8 mouse cellular contexts compared by ENCODE assay signal in the genomic region with DNA sequence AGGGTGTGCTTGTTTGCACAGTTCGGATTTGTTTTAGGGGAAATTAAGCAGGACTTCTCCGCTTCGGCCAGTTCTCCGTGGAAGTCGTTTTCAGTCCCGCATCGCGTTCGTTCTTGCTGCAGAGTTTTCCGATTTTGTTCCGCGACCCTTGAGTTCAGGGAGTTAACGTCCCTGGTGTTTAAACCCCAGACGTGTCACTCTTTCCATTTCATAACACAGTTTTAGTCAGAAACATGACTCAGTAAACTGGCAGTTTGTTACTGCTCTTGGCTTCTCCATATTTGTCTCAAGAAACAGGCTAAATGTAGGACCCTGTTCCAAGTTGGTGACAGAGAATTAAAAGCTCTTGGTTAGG. TPM values are rescaled to one million over a fixed set of nuclear protein-coding genes. Genes with fewer than 3 reads are reported as not detected.
A peak's percentile ranks its signal among the peaks of the same experiment; 100 is the strongest.
DNase-seq lines count a peak whose midpoint lies in the region; ATAC-seq and TF ChIP-seq lines count a peak whose summit lies in the region.

No protein-coding gene starts in this region.

- H3K9ac ChIP-seq in heart, embryonic 12.5 days: peak overlapping the region; percentile 94
- peak overlapping the region; percentile 94 for H3K9ac ChIP-seq in liver, embryonic 16.5 days (ENCODE audit: low read depth, low read length)
- peak overlapping the region; percentile 90 for H3K9ac ChIP-seq in stomach, postnatal 0 days (ENCODE audit: low read length)

- 1% methylated on average over 14 of the region's 14 CpGs for WGBS in heart, embryonic 12.5 days
- WGBS in liver, embryonic 16.5 days (ENCODE audit: insufficient replicate concordance): under 1% methylated on average over 14 of the region's 14 CpGs
- 0% methylated on average over 14 of the region's 14 CpGs for WGBS in stomach, postnatal 0 days

- peak overlapping the region; percentile 87 for H3K4me3 ChIP-seq in heart, embryonic 12.5 days
- peak overlapping the region; percentile 92 for H3K4me3 ChIP-seq in G1E (ENCODE audit: low read depth, low read length)
- peak overlapping the region; percentile 95 for H3K4me3 ChIP-seq in liver, embryonic 16.5 days (ENCODE audit: low read depth, low read length)
- peak overlapping the region; percentile 99 for H3K4me3 ChIP-seq in stomach, postnatal 0 days (ENCODE audit: low read depth, low read length)

- H3K27ac ChIP-seq in heart, embryonic 12.5 days (ENCODE audit: poor library complexity, severe bottlenecking): peak overlapping the region; percentile 91
- peak overlapping the region; percentile 82 for H3K27ac ChIP-seq in liver, embryonic 16.5 days (ENCODE audit: low read length)
- peak overlapping the region; percentile 94 for H3K27ac ChIP-seq in stomach, postnatal 0 days (replicated peaks)

- no peak for DNase-seq in heart, postnatal 10 days
- DNase-seq in G1E (ENCODE audit: low spot score): no peak
- DNase-seq in forelimb bud, embryonic 11.5 days (ENCODE audit: low read depth, low spot score): peak; percentile 38
- DNase-seq in stomach, postnatal 0 days (ENCODE audit: low spot score): no peak
- no peak for DNase-seq in layer of hippocampus, adult 9-10 months (ENCODE audit: low spot score)
- DNase-seq in cerebellum, adult 11-12 months: no peak

- no peak for TF ChIP-seq EP300 in stomach, postnatal 0 days (optimal IDR thresholded peaks at IDR 0.05)

- H3K4me1 ChIP-seq in heart, embryonic 12.5 days (replicated peaks): peaks cover 9% of the 10 kb centered on the region
- peaks cover 33% of the 10 kb centered on the region for H3K4me1 ChIP-seq in G1E (ENCODE audit: insufficient read depth, low read depth, low read length)
- peaks cover 16% of the 10 kb centered on the region for H3K4me1 ChIP-seq in liver, embryonic 16.5 days (ENCODE audit: control insufficient read depth, low read depth, low read length)
- H3K4me1 ChIP-seq in stomach, postnatal 0 days (replicated peaks; ENCODE audit: control insufficient read depth, insufficient read depth): no peaks in the 10 kb centered on the region

- no peaks in the 10 kb centered on the region for H3K9me3 ChIP-seq in heart, embryonic 12.5 days (replicated peaks)
- no peaks in the 10 kb centered on the region for H3K9me3 ChIP-seq in G1E (replicated peaks)
- no peaks in the 10 kb centered on the region; the same call in 1 of the 2 replicates for H3K9me3 ChIP-seq in liver, embryonic 16.5 days (replicated peaks; ENCODE audit: control insufficient read depth, low read length)
- H3K9me3 ChIP-seq in stomach, postnatal 0 days (ENCODE audit: control insufficient read depth, low read length): no peaks in the 10 kb centered on the region

- no peaks in the 10 kb centered on the region for H3K27me3 ChIP-seq in heart, embryonic 12.5 days (replicated peaks)
- H3K27me3 ChIP-seq in G1E (ENCODE audit: insufficient read depth, low read length): no peaks in the 10 kb centered on the region
- H3K27me3 ChIP-seq in liver, embryonic 16.5 days (ENCODE audit: control insufficient read depth, insufficient read depth, low read depth, low read length): no peaks in the 10 kb centered on the region
- no peaks in the 10 kb centered on the region for H3K27me3 ChIP-seq in stomach, postnatal 0 days (ENCODE audit: control insufficient read depth, insufficient read depth, low read length)

- peak overlapping the region; percentile 55 for H3K4me2 ChIP-seq in heart, embryonic 12.5 days
- peak overlapping the region; percentile 95 for H3K4me2 ChIP-seq in liver, embryonic 16.5 days (ENCODE audit: low read depth, low read length)
- H3K4me2 ChIP-seq in stomach, postnatal 0 days (replicated peaks; ENCODE audit: low read depth): peak overlapping the region; percentile 81

- H3K36me3 ChIP-seq in heart, embryonic 12.5 days: no peaks in the 10 kb centered on the region
- peaks cover 6% of the 10 kb centered on the region for H3K36me3 ChIP-seq in G1E (replicated peaks)
- H3K36me3 ChIP-seq in liver, embryonic 16.5 days (ENCODE audit: control insufficient read depth, insufficient read depth): no peaks in the 10 kb centered on the region
- no peaks in the 10 kb centered on the region for H3K36me3 ChIP-seq in stomach, postnatal 0 days (ENCODE audit: control insufficient read depth, insufficient read depth, low read length)

- intact Hi-C loops in heart, postnatal 10 days (cut with DNase I): loop anchor here (5.0 kb wide), 1 partner anchor 77 kb away; no protein-coding TSS in a partner anchor

- no peak for ATAC-seq in heart, embryonic 12.5 days (ENCODE audit: insufficient number of reproducible peaks, low FRiP score)
- ATAC-seq in G1E (ENCODE audit: extremely low read depth, insufficient number of reproducible peaks, low FRiP score, poor library complexity, severe bottlenecking): peak; percentile 1; the same call in 1 of the 2 replicates
- no peak for ATAC-seq in liver, embryonic 16.5 days (ENCODE audit: low read depth)
- no peak for ATAC-seq in stomach, postnatal 0 days (ENCODE audit: low FRiP score, low TSS enrichment)

- no peak for TF ChIP-seq CTCF in G1E (IDR thresholded peaks at IDR 0.05; ENCODE audit: low read depth, low read length)
- TF ChIP-seq CTCF in stomach, postnatal 0 days (IDR thresholded peaks at IDR 0.05; ENCODE audit: low read depth): no peak

RNA-seq across cellular contexts. Expression of a gene that starts 0.9 kb away (rescaled TPM):
- 21.9 and 25.3 TPM in 2 replicates for polyA plus RNA-seq in heart, embryonic 12.5 days (2016; fragmentation: Nextera tagmentation; extraction: Ambion mirVana)
- total RNA-seq in heart, postnatal 10 days (2021): 10 to 100 TPM; 23.1 to 36.8 TPM
- total RNA-seq in G1E (2014; fragmentation: Nextera tagmentation) (61.0 and 66.6 TPM in 2 replicates), G1E (2017) (17.5 and 20.9 TPM in 2 replicates)
- polyA plus RNA-seq in G1E (2012): 2.6 and 7.2 TPM in 2 replicates
- 12.6 and 13.7 TPM in 2 replicates for polyA plus RNA-seq in liver, embryonic 16.5 days (2015; fragmentation: Nextera tagmentation; extraction: Ambion mirVana)
- 13.3 TPM in 2 replicates for polyA plus RNA-seq in stomach, postnatal 0 days (2015; fragmentation: Nextera tagmentation; extraction: Ambion mirVana)

RNA-seq across cellular contexts. Expression of a gene that starts 13.5 kb away (rescaled TPM):
- polyA plus RNA-seq in heart, embryonic 12.5 days (2016; fragmentation: Nextera tagmentation; extraction: Ambion mirVana): 27.4 and 27.7 TPM in 2 replicates
- total RNA-seq in heart, postnatal 10 days (2021): 10 to 100 TPM; 11.6 to 11.7 TPM
- total RNA-seq in G1E (2014; fragmentation: Nextera tagmentation) (18.9 and 22.5 TPM in 2 replicates), G1E (2017) (26.4 and 28.2 TPM in 2 replicates)
- 0.41 and 0.60 TPM in 2 replicates for polyA plus RNA-seq in G1E (2012)
- 12.0 and 14.3 TPM in 2 replicates for polyA plus RNA-seq in liver, embryonic 16.5 days (2015; fragmentation: Nextera tagmentation; extraction: Ambion mirVana)
- polyA plus RNA-seq in stomach, postnatal 0 days (2015; fragmentation: Nextera tagmentation; extraction: Ambion mirVana): 17.1 TPM in 2 replicates

RNA-seq across cellular contexts. Expression of a gene that starts 59.6 kb away (rescaled TPM):
- 7.1 TPM in 2 replicates for polyA plus RNA-seq in heart, embryonic 12.5 days (2016; fragmentation: Nextera tagmentation; extraction: Ambion mirVana)
- 10 to 100 TPM; 21.9 to 23.1 TPM for total RNA-seq in heart, postnatal 10 days (2021)
- 38.1 and 40.4 TPM in 2 replicates for total RNA-seq in G1E (2014; fragmentation: Nextera tagmentation)
- total RNA-seq in G1E (2017): 35.1 and 37.2 TPM in 2 replicates
- polyA plus RNA-seq in G1E (2012): 4.9 and 6.8 TPM in 2 replicates
- polyA plus RNA-seq in liver, embryonic 16.5 days (2015; fragmentation: Nextera tagmentation; extraction: Ambion mirVana): 2.9 and 3.2 TPM in 2 replicates
- 5.0 and 5.3 TPM in 2 replicates for polyA plus RNA-seq in stomach, postnatal 0 days (2015; fragmentation: Nextera tagmentation; extraction: Ambion mirVana)
